Mouse (Mus musculus): ENCODE data around the gene Foxp4. TPM values are rescaled to one million over a fixed set of nuclear protein-coding genes. Genes with fewer than 3 reads are reported as not detected.

Foxp4 gene
- polyA plus RNA-seq, 1 experiment = 194 TPM

DNA sequence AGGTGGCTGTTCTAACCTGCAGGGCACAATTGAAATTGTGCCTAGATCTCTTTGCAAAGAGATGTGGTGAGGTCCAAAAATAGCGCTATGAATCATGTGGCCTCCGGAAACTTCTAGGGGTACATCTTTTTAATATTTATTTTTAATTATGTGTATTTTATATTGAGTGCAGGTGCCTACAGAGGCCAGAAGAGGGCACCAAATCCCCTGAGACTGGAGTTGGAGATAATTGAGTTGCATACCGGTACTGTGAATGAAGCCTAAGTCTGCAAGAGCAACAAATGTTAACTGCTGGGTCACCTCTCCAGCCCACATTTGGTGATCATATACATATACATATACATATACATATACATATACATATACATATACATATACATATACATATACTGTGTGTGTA is 22.7 kb downstream of the Foxp4 start:
- Histone ChIP-seq H3K4me1 (replicated peaks; ENCODE audit: control insufficient read depth, insufficient read depth, low read length) (peaks cover 8% of the 10 kb centered on the region), H3K27ac (ENCODE audit: control insufficient read depth, insufficient read depth, low read length) (no peak overlapping the region), H3K4me3 (ENCODE audit: control insufficient read depth, insufficient read depth, low read length) (no peak overlapping the region), H3K36me3 (ENCODE audit: control insufficient read depth, insufficient read depth, low read length) (peaks cover 11% of the 10 kb centered on the region), H3K27me3 (ENCODE audit: control insufficient read depth, insufficient read depth, low read length) (no peaks in the 10 kb centered on the region)
- TF ChIP-seq POLR2A (IDR thresholded peaks at IDR 0.05; ENCODE audit: control insufficient read depth, extremely low read depth, insufficient read depth, low read length, poor library complexity) (no peak), CTCF (IDR thresholded peaks at IDR 0.05; ENCODE audit: borderline replicate concordance, control insufficient read depth, extremely low read depth, insufficient read depth, low read length, poor library complexity) (no peak)
- DNase-seq = peak; percentile 32
- 79% methylated on average over 3 of the region's 3 CpGs for WGBS

DNA sequence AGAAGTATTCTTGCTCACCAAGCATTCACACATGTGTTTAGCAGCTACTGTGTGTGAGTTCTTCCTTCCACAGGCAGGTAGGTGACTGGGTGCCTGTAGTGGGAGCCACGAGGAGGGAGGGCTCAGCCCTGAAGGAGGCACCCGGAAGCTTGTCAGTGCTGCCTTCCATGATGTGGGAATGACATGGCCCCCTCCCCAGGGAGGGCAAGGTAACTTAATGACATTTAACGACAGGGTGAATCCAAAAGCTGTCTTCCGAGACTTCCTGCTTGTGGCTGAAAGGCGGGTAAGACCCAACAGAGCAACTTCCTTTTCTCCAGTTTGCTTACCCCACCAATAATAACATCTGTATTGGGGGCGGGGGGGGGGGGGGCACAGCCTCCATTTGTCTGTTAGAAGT is 23.7 kb downstream of the Foxp4 start:
- 3% methylated on average over 6 of the region's 6 CpGs for WGBS
- Histone ChIP-seq H3K4me3 (ENCODE audit: control insufficient read depth, insufficient read depth, low read length) (no peak overlapping the region), H3K27ac (ENCODE audit: control insufficient read depth, insufficient read depth, low read length) (peak overlapping the region; percentile 53), H3K27me3 (ENCODE audit: control insufficient read depth, insufficient read depth, low read length) (no peaks in the 10 kb centered on the region), H3K4me1 (replicated peaks; ENCODE audit: control insufficient read depth, insufficient read depth, low read length) (peaks cover 8% of the 10 kb centered on the region), H3K36me3 (ENCODE audit: control insufficient read depth, insufficient read depth, low read length) (peaks cover 11% of the 10 kb centered on the region)
- peak; percentile 37 for DNase-seq
- TF ChIP-seq POLR2A (IDR thresholded peaks at IDR 0.05; ENCODE audit: control insufficient read depth, extremely low read depth, insufficient read depth, low read length, poor library complexity) (no peak), CTCF (IDR thresholded peaks at IDR 0.05; ENCODE audit: borderline replicate concordance, control insufficient read depth, extremely low read depth, insufficient read depth, low read length, poor library complexity) (no peak)

DNA sequence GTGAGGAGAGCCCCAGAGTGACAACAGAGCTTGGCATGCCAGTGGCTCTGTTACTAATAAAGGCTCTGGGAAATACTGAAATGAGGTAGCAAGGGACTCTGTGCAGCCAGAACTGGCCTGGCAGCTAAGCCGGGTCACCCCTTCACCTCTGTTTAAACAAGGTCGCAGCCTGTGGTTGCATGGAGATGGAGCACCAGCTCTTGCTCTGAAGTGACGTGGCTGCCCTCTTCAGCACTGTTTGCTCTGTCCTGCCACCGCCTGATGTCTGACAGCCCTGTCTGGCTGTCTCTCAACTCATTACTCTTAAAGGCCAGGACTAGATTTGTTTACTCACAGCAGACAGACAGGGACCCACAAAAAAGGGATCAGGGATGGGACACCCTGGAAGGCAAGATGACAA is 25.3 kb downstream of the Foxp4 start:
- H3K27me3 ChIP-seq (ENCODE audit: control insufficient read depth, insufficient read depth, low read length) = no peaks in the 10 kb centered on the region
- H3K4me1 ChIP-seq (replicated peaks; ENCODE audit: control insufficient read depth, insufficient read depth, low read length) = peaks cover 8% of the 10 kb centered on the region
- H3K27ac ChIP-seq (ENCODE audit: control insufficient read depth, insufficient read depth, low read length) = no peak overlapping the region
- H3K4me3 ChIP-seq (ENCODE audit: control insufficient read depth, insufficient read depth, low read length) = no peak overlapping the region
- no peak for DNase-seq
- peaks cover 11% of the 10 kb centered on the region for H3K36me3 ChIP-seq (ENCODE audit: control insufficient read depth, insufficient read depth, low read length)
- TF ChIP-seq POLR2A (IDR thresholded peaks at IDR 0.05; ENCODE audit: control insufficient read depth, extremely low read depth, insufficient read depth, low read length, poor library complexity) (no peak), CTCF (IDR thresholded peaks at IDR 0.05; ENCODE audit: borderline replicate concordance, control insufficient read depth, extremely low read depth, insufficient read depth, low read length, poor library complexity) (no peak)
- 94% methylated on average over 4 of the region's 4 CpGs for WGBS

DNA sequence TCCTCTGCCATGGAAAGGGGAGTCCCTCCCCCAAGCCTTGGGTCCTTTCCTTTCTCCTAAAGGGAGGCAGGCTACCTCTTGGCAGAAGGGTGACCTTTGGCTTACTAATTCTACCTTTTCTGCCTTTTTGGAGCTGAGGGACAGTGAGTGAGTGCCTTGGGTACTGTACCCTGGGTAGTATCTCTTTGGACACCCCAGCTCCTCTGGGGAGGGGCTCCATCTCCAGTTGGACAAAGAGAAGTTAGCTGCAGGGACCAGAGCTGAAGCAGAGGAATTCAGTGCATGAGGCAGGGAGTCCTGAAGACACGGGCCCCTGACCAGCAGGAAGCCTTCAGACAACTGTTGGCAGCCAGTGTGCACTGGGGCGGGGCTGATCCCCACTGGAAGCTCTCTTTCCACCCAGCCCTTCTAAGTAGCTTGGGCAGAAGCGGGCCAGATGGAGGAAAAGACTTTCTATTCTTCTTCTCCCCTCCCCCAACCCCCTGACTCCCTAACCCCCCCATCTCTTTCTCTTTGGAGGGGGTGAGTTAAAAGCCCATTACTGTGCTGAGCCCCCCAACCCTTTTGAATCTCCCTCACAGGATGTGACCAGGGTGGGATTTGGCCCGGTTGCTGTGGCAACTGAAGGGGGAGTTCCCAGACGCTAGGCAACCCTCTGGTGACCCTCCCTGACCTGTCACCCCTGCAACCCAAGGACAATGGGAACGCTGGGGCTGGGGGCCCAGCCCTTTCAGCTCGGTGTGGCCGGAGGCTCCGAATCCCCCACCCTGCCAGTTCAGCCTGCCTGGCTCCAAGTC is 26.3 kb downstream of the Foxp4 start:
- H3K27me3 ChIP-seq (ENCODE audit: control insufficient read depth, insufficient read depth, low read length) = no peaks in the 10 kb centered on the region
- DNase-seq = no peak
- 85% methylated on average over 9 of the region's 9 CpGs for WGBS
- H3K36me3 ChIP-seq (ENCODE audit: control insufficient read depth, insufficient read depth, low read length) = peaks cover 4% of the 10 kb centered on the region
- no peak overlapping the region for H3K4me3 ChIP-seq (ENCODE audit: control insufficient read depth, insufficient read depth, low read length)
- TF ChIP-seq POLR2A (IDR thresholded peaks at IDR 0.05; ENCODE audit: control insufficient read depth, extremely low read depth, insufficient read depth, low read length, poor library complexity) (no peak), CTCF (IDR thresholded peaks at IDR 0.05; ENCODE audit: borderline replicate concordance, control insufficient read depth, extremely low read depth, insufficient read depth, low read length, poor library complexity) (no peak)
- H3K4me1 ChIP-seq (replicated peaks; ENCODE audit: control insufficient read depth, insufficient read depth, low read length) = peaks cover 8% of the 10 kb centered on the region
- no peak overlapping the region for H3K27ac ChIP-seq (ENCODE audit: control insufficient read depth, insufficient read depth, low read length)

DNA sequence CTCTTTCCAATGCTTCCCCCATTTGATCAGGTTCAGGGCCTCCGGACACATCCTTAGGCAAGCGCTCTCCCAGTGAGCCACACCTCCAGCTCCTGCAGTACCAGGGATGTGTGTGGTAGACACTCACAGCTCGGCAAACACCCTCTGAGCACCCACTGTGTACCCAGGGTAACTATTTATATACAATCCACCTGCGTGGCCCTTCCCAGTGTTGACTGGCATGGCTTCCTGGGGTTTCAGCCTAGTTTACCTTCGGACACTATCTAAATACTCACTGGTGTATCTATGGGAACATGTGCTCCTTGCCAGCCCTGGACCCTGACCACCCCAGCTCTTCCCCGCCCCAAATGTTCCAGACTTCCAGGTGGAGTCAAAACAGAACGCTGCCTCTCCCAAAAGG is 34.7 kb downstream of the Foxp4 start:
- H3K4me3 ChIP-seq (ENCODE audit: control insufficient read depth, insufficient read depth, low read length) = no peak overlapping the region
- H3K27ac ChIP-seq (ENCODE audit: control insufficient read depth, insufficient read depth, low read length) = no peak overlapping the region

DNA sequence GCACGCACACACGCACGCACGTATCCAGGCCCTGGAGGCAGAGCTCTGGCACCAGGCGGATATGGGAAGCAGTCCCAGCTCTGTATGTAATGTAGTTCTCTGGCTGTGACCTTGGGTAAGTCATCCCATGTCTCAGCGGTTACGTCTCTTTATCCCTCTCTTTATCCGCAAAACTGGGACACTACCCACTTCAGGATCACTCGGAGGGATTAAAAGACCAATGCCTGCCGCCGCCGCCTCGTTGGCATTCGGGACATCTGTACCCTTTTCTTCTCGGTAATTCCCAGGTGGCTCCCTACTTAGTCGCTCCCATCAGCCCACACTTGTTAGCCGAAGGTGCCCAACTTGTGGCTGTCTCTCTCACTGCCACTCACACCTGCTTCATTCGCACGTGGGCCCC is 35.2 kb downstream of the Foxp4 start:
- Histone ChIP-seq H3K27me3 (ENCODE audit: control insufficient read depth, insufficient read depth, low read length) (no peaks in the 10 kb centered on the region), H3K4me3 (ENCODE audit: control insufficient read depth, insufficient read depth, low read length) (no peak overlapping the region)
- 96% methylated on average over 19 of the region's 19 CpGs for WGBS

More for the DNA sequence above, 34.7 kb downstream of the Foxp4 start:
- no peak for DNase-seq
- H3K27me3 ChIP-seq (ENCODE audit: control insufficient read depth, insufficient read depth, low read length) = no peaks in the 10 kb centered on the region
- H3K36me3 ChIP-seq (ENCODE audit: control insufficient read depth, insufficient read depth, low read length) = no peaks in the 10 kb centered on the region
- WGBS = 90% methylated on average over 7 of the region's 7 CpGs
- TF ChIP-seq POLR2A (IDR thresholded peaks at IDR 0.05; ENCODE audit: control insufficient read depth, extremely low read depth, insufficient read depth, low read length, poor library complexity) = no peak
- TF ChIP-seq CTCF (IDR thresholded peaks at IDR 0.05; ENCODE audit: borderline replicate concordance, control insufficient read depth, extremely low read depth, insufficient read depth, low read length, poor library complexity) = no peak
- H3K4me1 ChIP-seq (replicated peaks; ENCODE audit: control insufficient read depth, insufficient read depth, low read length) = peaks cover 27% of the 10 kb centered on the region

More for the DNA sequence above, 35.2 kb downstream of the Foxp4 start:
- DNase-seq = no peak
- H3K4me1 ChIP-seq (replicated peaks; ENCODE audit: control insufficient read depth, insufficient read depth, low read length) = peaks cover 27% of the 10 kb centered on the region
- H3K27ac ChIP-seq (ENCODE audit: control insufficient read depth, insufficient read depth, low read length) = no peak overlapping the region
- no peaks in the 10 kb centered on the region for H3K36me3 ChIP-seq (ENCODE audit: control insufficient read depth, insufficient read depth, low read length)
- TF ChIP-seq CTCF (IDR thresholded peaks at IDR 0.05; ENCODE audit: borderline replicate concordance, control insufficient read depth, extremely low read depth, insufficient read depth, low read length, poor library complexity) (no peak), POLR2A (IDR thresholded peaks at IDR 0.05; ENCODE audit: control insufficient read depth, extremely low read depth, insufficient read depth, low read length, poor library complexity) (no peak)
